Mouse (Mus musculus) kidney, embryonic 16.5 days (tissue): Measurements from ENCODE around the gene Kxd1. TPM values are rescaled to one million over a fixed set of nuclear protein-coding genes. Genes with fewer than 3 reads are reported as not detected.

ENCODE experiments used
- ATAC-seq: fragments of 200-750 bp; cut with Nextera tagmentation; 2 replicates; pipeline ENCODE4 v1.8.0; 2017; ENCODE audit warnings: moderate TSS enrichment; ENCODE audit not compliant: low FRiP score, low TSS enrichment
- H3K27ac ChIP-seq: fragments of 300-500 bp; sonication (generic); 2 replicates; pipeline ENCODE4 v1.5.1; 2014; ENCODE audit warnings: low read length
- H3K27me3 ChIP-seq: fragments of 300-500 bp; sonication (generic); 2 replicates; pipeline ENCODE4 v1.6.1; 2014; ENCODE audit warnings: low read length, control low read depth, mixed read lengths; ENCODE audit not compliant: insufficient read depth
- H3K36me3 ChIP-seq: fragments of 300-500 bp; sonication (generic); 2 replicates; pipeline ENCODE4 v1.6.1; 2014; ENCODE audit warnings: low read length, control low read depth, mixed read lengths; ENCODE audit not compliant: insufficient read depth
- H3K4me1 ChIP-seq: fragments of 300-500 bp; sonication (generic); 2 replicates; pipeline ENCODE4 v1.6.1; 2014; ENCODE audit warnings: low read length, control low read depth, mixed read lengths; ENCODE audit not compliant: insufficient read depth
- H3K4me2 ChIP-seq: fragments of 300-500 bp; sonication (generic); replicated peaks from 2 replicates; pipeline ENCODE4 v1.6.1; 2014; ENCODE audit warnings: low read depth, low read length
- H3K4me3 ChIP-seq: fragments of 300-500 bp; sonication (generic); 2 replicates; pipeline ENCODE4 v1.5.1; 2014; ENCODE audit warnings: mild to moderate bottlenecking, low read length
- H3K9ac ChIP-seq: fragments of 300-500 bp; sonication (generic); replicated peaks from 2 replicates; pipeline ENCODE4 v1.6.1; 2014; ENCODE audit warnings: low read length
- H3K9me3 ChIP-seq: fragments of 300-500 bp; sonication (generic); 2 replicates; pipeline ENCODE4 v1.6.1; 2016; ENCODE audit warnings: low read length, control low read depth
- WGBS: fragments of 180-500 bp; shearing (Covaris S2); extraction: QIAGEN DNeasy Blood & Tissue Kit; methylation state at CpG from one replicate; pipeline ENCODE4 v1.1.7; 2014; 5-methylcytosine and 5-hydroxymethylcytosine counted together
- polyA plus RNA-seq: library from polyadenylated mRNA; unstranded; fragments of >200 nt; fragmentation: Nextera tagmentation; extraction: Ambion mirVana; gene quantifications from 2 replicates; pipeline ENCODE4 v1.2.1, GENCODE M21; 2015

The Kxd1 gene
- polyA plus RNA-seq, 1 experiment from 2014 or later = 65.4 TPM

DNA sequence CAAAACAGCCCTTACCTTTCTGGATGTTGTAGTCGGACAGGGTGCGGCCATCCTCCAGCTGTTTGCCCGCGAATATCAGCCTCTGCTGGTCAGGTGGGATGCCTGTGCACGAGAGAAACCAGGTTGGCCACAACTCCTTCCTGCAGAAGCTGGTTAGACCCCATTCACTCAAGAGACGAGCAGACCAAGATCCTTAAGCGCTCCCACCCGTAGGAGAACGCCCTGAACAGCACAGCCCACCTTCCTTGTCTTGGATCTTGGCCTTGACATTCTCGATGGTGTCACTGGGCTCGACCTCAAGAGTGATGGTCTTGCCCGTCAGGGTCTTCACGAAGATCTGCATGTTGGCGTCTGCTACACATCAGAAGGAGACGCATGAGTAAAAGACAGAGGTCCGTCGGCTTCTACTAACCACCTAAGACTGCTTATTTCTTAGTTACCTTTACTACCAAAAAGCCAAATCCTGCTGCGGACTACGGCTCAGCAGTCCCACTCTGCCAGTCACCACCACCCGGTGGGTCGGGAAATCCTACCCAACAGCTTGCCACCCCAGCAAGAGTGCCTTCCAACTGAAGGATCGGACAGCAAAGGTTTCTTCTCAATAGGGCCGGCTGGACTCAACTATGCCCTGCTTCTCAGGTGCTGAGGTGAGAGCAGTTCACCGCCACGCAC lies 18.3 kb downstream of the Kxd1 start:
- peak overlapping the region; percentile 99 for H3K27ac ChIP-seq
- no peaks in the 10 kb centered on the region for H3K27me3 ChIP-seq
- 10% methylated on average over 25 of the region's 25 CpGs for WGBS
- peak overlapping the region; percentile 99 for H3K4me3 ChIP-seq
- H3K36me3 ChIP-seq = peaks cover 23% of the 10 kb centered on the region
- peaks cover 38% of the 10 kb centered on the region for H3K4me1 ChIP-seq
- H3K9ac ChIP-seq = peak overlapping the region; percentile 99
- H3K9me3 ChIP-seq = no peaks in the 10 kb centered on the region
- ATAC-seq = no peak
- H3K4me2 ChIP-seq = peak overlapping the region; percentile 97

GRCm38 (mm10) chr8:70507027-70507393 lies 20.7 kb downstream of the Kxd1 start:
- no peak for ATAC-seq
- Histone ChIP-seq H3K9ac (peak overlapping the region; percentile 94; the same call in 1 of the 2 replicates), H3K27ac (peak overlapping the region; percentile 93), H3K4me2 (0 out of 2 replicates have a peak overlapping the region, but pooled peaks have one; percentile 81), H3K27me3 (peaks cover 22% of the 10 kb centered on the region), H3K36me3 (peaks cover 15% of the 10 kb centered on the region), H3K9me3 (no peaks in the 10 kb centered on the region), H3K4me3 (peak overlapping the region; percentile 77), H3K4me1 (peaks cover 53% of the 10 kb centered on the region)
- WGBS = 63% methylated on average over 5 of the region's 5 CpGs

DNA sequence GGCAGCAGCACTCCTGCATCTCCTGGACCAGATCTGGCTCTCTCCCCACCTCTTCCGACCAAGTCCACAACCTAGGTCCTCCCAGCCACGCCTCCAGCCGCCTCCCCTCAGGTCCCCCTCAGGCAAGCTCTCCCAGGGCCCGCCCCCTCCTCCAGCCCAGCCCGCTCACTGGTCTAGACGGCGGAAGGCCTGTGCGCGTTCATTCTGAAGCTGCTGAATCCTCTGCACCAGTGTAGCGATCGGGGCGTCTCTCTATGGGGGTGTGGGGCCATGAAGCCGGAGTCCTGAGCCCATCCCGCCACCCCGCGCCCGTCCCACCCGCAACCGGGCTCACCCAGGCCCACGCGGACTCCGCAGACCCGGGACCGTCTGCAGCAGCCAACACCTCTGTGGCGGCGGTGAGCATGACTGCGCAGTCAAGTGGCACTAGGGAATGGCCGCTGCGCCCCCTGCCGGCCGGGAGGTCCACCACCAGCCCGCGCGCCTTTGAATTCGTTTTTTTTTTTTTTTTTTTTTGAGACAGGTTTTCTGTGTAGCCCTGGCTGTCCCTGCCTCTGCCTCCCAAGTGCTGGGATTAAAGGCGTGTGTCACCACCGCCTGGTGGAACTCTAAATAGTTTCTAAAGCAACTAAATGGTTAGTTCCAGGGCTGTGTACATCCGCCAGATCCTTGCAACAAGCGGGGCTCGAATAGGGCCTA lies 21.3 kb downstream of the Kxd1 start, which contains the start of gene Rex1bd:
Gene Rex1bd, minus strand, starts transcription at position 425 of the 699 bp plus-strand sequence.
- WGBS = 3% methylated on average over 39 of the region's 40 CpGs

GRCm38 (mm10) chr8:70505698-70506327 lies 21.9 kb downstream of the Kxd1 start:
- Histone ChIP-seq H3K4me1 (peaks cover 54% of the 10 kb centered on the region), H3K36me3 (peaks cover 15% of the 10 kb centered on the region), H3K27me3 (peaks cover 34% of the 10 kb centered on the region), H3K9me3 (no peaks in the 10 kb centered on the region), H3K4me2 (peak overlapping the region; percentile 81), H3K27ac (peak overlapping the region; percentile 93; the same call in 1 of the 2 replicates), H3K9ac (peak overlapping the region; percentile 94), H3K4me3 (peak overlapping the region; percentile 77)
- 37% methylated on average over 32 of the region's 32 CpGs for WGBS
- ATAC-seq = peak; percentile 17

More for the DNA sequence above, 21.3 kb downstream of the Kxd1 start, which contains the start of gene Rex1bd:
- peak; percentile 90 for ATAC-seq
- peaks cover 15% of the 10 kb centered on the region for H3K36me3 ChIP-seq
- H3K4me1 ChIP-seq = peaks cover 52% of the 10 kb centered on the region
- peak within 1 kb of the TSS; percentile 77 for H3K4me3 ChIP-seq
- H3K27me3 ChIP-seq = peaks cover 27% of the 10 kb centered on the region
- H3K27ac ChIP-seq = peak within 1 kb of the TSS; percentile 93
- peak within 1 kb of the TSS; percentile 94 for H3K9ac ChIP-seq
- H3K9me3 ChIP-seq = no peaks in the 10 kb centered on the region
- peak within 1 kb of the TSS; percentile 81 for H3K4me2 ChIP-seq

GRCm38 (mm10) chr8:70504851-70505250 lies 22.9 kb downstream of the Kxd1 start:
- H3K4me1 ChIP-seq = peaks cover 55% of the 10 kb centered on the region
- H3K36me3 ChIP-seq = peaks cover 15% of the 10 kb centered on the region
- H3K9ac ChIP-seq = no peak overlapping the region
- H3K27me3 ChIP-seq = peaks cover 44% of the 10 kb centered on the region
- ATAC-seq = no peak
- H3K4me2 ChIP-seq = no peak overlapping the region
- no peak overlapping the region for H3K27ac ChIP-seq
- WGBS = 72% methylated on average over 3 of the region's 3 CpGs
- H3K4me3 ChIP-seq = no peak overlapping the region
- no peaks in the 10 kb centered on the region for H3K9me3 ChIP-seq

DNA sequence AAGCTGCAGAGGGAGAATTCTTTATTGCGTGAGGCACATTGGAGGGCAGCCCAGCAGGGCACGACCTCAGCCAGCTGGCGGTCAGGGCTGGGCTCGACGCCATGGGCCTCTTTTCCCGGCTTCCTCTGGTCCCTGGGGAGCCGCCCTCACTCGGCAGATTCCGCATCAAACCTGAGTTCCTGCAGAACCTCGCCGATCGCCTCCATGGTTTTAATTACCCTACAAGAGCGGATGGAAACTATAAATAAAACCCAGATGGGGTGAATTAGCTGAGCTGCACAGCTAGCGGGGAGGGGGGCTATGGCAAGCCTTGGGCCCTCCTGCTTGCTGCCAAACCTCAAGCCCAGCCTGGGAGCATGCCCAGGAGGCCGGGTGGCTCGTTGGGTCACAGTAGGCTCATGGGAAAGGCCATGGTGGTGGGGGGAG lies 23.5 kb downstream of the Kxd1 start:
- ATAC-seq = no peak
- no peak overlapping the region for H3K4me3 ChIP-seq
- H3K4me2 ChIP-seq = no peak overlapping the region
- H3K27me3 ChIP-seq = peaks cover 49% of the 10 kb centered on the region
- H3K27ac ChIP-seq = no peak overlapping the region
- WGBS = 38% methylated on average over 16 of the region's 16 CpGs
- H3K4me1 ChIP-seq = peaks cover 53% of the 10 kb centered on the region
- peaks cover 15% of the 10 kb centered on the region for H3K36me3 ChIP-seq
- H3K9ac ChIP-seq = no peak overlapping the region
- H3K9me3 ChIP-seq = no peaks in the 10 kb centered on the region

- 12% methylated on average over 46 of the region's 46 CpGs for WGBS
- no peak; the same call in 1 of the 2 replicates for ATAC-seq
- Histone ChIP-seq H3K27ac (no peak overlapping the region), H3K9ac (0 out of 2 replicates have a peak overlapping the region, but pooled peaks have one; percentile 45), H3K4me2 (peak overlapping the region; percentile 10; the same call in 1 of the 2 replicates), H3K4me3 (no peak overlapping the region), H3K9me3 (no peaks in the 10 kb centered on the region), H3K4me1 (peaks cover 44% of the 10 kb centered on the region), H3K36me3 (peaks cover 8% of the 10 kb centered on the region), H3K27me3 (peaks cover 60% of the 10 kb centered on the region)
Observed at GRCm38 (mm10) chr8:70503062-70503750, 24.6 kb downstream of the Kxd1 start.

DNA sequence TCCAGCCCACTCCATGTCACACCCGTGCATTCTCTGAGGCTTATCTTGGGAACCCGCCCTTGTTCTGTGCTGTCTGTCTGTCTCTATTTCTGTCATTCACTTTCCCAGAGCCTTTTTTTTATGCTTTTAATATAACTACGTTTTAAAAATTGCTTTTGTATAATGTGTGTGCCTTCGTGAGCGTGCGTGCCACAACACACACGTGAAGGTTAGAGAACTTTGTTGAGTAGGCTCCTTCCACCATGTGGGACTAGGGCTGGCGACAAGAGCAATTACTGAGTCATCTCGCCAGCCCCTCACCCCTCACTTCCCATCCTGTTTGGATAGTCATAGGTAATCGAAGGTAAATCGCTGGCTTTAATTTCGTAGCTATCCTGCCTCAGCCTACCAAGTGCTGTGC lies 25.2 kb downstream of the Kxd1 start:
- 32% methylated on average over 12 of the region's 12 CpGs for WGBS
- Histone ChIP-seq H3K36me3 (peaks cover 3% of the 10 kb centered on the region), H3K4me2 (no peak overlapping the region), H3K4me3 (no peak overlapping the region), H3K9me3 (no peaks in the 10 kb centered on the region), H3K4me1 (peaks cover 44% of the 10 kb centered on the region), H3K27ac (no peak overlapping the region), H3K27me3 (peaks cover 67% of the 10 kb centered on the region), H3K9ac (no peak overlapping the region)
- ATAC-seq = no peak

- H3K4me3 ChIP-seq = no peak overlapping the region
- H3K36me3 ChIP-seq = no peaks in the 10 kb centered on the region; the same call in 1 of the 2 replicates
- no peak for ATAC-seq
- H3K27ac ChIP-seq = no peak overlapping the region
- peaks cover 42% of the 10 kb centered on the region for H3K4me1 ChIP-seq
- WGBS = 7% methylated on average over 23 of the region's 23 CpGs
- 0 out of 2 replicates have a peak overlapping the region, but pooled peaks have one; percentile 13 for H3K4me2 ChIP-seq
- peaks cover 72% of the 10 kb centered on the region for H3K27me3 ChIP-seq
- 0 out of 2 replicates have a peak overlapping the region, but pooled peaks have one; percentile 18 for H3K9ac ChIP-seq
- no peaks in the 10 kb centered on the region for H3K9me3 ChIP-seq
Observed at GRCm38 (mm10) chr8:70501820-70502529, 25.8 kb downstream of the Kxd1 start.
